In genomic region chr6:85374734-85375114, GRCm38 (mm10) we compare ENCODE assay signal across 7 mouse cellular contexts. TPM values are rescaled to one million over a fixed set of nuclear protein-coding genes. Genes with fewer than 3 reads are reported as not detected.
DNase-seq lines count a peak whose midpoint lies in the region; ATAC-seq lines count a peak whose summit lies in the region.

No protein-coding gene starts in this region.

- peak overlapping the region; percentile 70 for H3K4me3 ChIP-seq in embryonic facial prominence, embryonic 11.5 days (ENCODE audit: low read depth, low read length)
- peak overlapping the region; percentile 74 for H3K4me3 ChIP-seq in limb, embryonic 11.5 days (ENCODE audit: low read depth, low read length)
- peak overlapping the region; percentile 79 for H3K4me3 ChIP-seq in midbrain, embryonic 14.5 days (replicated peaks; ENCODE audit: low read depth, low read length)

- H3K27ac ChIP-seq in embryonic facial prominence, embryonic 11.5 days (replicated peaks; ENCODE audit: low read depth, low read length), result no peak overlapping the region
- no peak overlapping the region for H3K27ac ChIP-seq in limb, embryonic 11.5 days (replicated peaks; ENCODE audit: low read depth, low read length)
- H3K27ac ChIP-seq in midbrain, embryonic 14.5 days (replicated peaks; ENCODE audit: low read depth, low read length), result peak overlapping the region; percentile 78

- H3K9me3 ChIP-seq in embryonic facial prominence, embryonic 11.5 days (replicated peaks; ENCODE audit: control insufficient read depth, low read length), result no peaks in the 10 kb centered on the region
- no peaks in the 10 kb centered on the region for H3K9me3 ChIP-seq in limb, embryonic 11.5 days (ENCODE audit: control insufficient read depth, low read length)
- no peaks in the 10 kb centered on the region for H3K9me3 ChIP-seq in midbrain, embryonic 14.5 days (ENCODE audit: control insufficient read depth, low read length)

- no peaks in the 10 kb centered on the region for H3K36me3 ChIP-seq in embryonic facial prominence, embryonic 11.5 days (replicated peaks; ENCODE audit: control insufficient read depth, insufficient read depth, low read depth, low read length)
- H3K36me3 ChIP-seq in limb, embryonic 11.5 days (ENCODE audit: control insufficient read depth, insufficient read depth, low read length), result no peaks in the 10 kb centered on the region
- H3K36me3 ChIP-seq in midbrain, embryonic 14.5 days (ENCODE audit: control insufficient read depth, insufficient read depth, low read length), result no peaks in the 10 kb centered on the region

- H3K4me1 ChIP-seq in embryonic facial prominence, embryonic 11.5 days (ENCODE audit: control insufficient read depth, insufficient read depth, low read length), result no peaks in the 10 kb centered on the region
- no peaks in the 10 kb centered on the region for H3K4me1 ChIP-seq in limb, embryonic 11.5 days (ENCODE audit: control insufficient read depth, insufficient read depth, low read length)
- peaks cover 23% of the 10 kb centered on the region for H3K4me1 ChIP-seq in midbrain, embryonic 14.5 days (ENCODE audit: control insufficient read depth, insufficient read depth, low read length)

- WGBS in embryonic facial prominence, embryonic 11.5 days, result 0% methylated on average over 19 of the region's 19 CpGs
- WGBS in limb, embryonic 11.5 days, result under 1% methylated on average over 19 of the region's 19 CpGs
- 1% methylated on average over 19 of the region's 19 CpGs for WGBS in midbrain, embryonic 14.5 days

- ATAC-seq in embryonic facial prominence, embryonic 11.5 days (replicated peaks; ENCODE audit: insufficient number of reproducible peaks, low FRiP score, low TSS enrichment, low read depth), result peak; percentile 95
- peak; percentile 93 for ATAC-seq in limb, embryonic 11.5 days (ENCODE audit: insufficient number of reproducible peaks, low FRiP score, low TSS enrichment, low read depth)
- ATAC-seq in midbrain, embryonic 14.5 days (ENCODE audit: low FRiP score, low TSS enrichment), result peak; percentile 97

- peak; percentile 98 for DNase-seq in adrenal gland, postnatal 14 days
- DNase-seq in embryonic facial prominence, embryonic 11.5 days (ENCODE audit: low spot score), result peak; percentile 99
- peak; percentile 100 for DNase-seq in heart, adult 11 months
- peak; percentile 99 for DNase-seq in kidney, adult 18-20 months
- DNase-seq in limb, embryonic 11.5 days (ENCODE audit: low spot score), result peak; percentile 97
- DNase-seq in midbrain, embryonic 14.5 days, result peak; percentile 99
- DNase-seq in spleen, adult 18-20 months, result peak; percentile 92 to 98

- peak overlapping the region; percentile 96 for H3K4me2 ChIP-seq in embryonic facial prominence, embryonic 11.5 days (ENCODE audit: low read depth, low read length)
- peak overlapping the region; percentile 96 for H3K4me2 ChIP-seq in limb, embryonic 11.5 days (ENCODE audit: low read depth, severe bottlenecking)
- peak overlapping the region; percentile 65 for H3K4me2 ChIP-seq in midbrain, embryonic 14.5 days (ENCODE audit: low read length)

- no peaks in the 10 kb centered on the region for H3K27me3 ChIP-seq in embryonic facial prominence, embryonic 11.5 days (ENCODE audit: control insufficient read depth, insufficient read depth, low read length)
- no peaks in the 10 kb centered on the region for H3K27me3 ChIP-seq in limb, embryonic 11.5 days (ENCODE audit: control insufficient read depth, insufficient read depth, low read length)
- no peaks in the 10 kb centered on the region for H3K27me3 ChIP-seq in midbrain, embryonic 14.5 days (ENCODE audit: control insufficient read depth, insufficient read depth, low read length)

- peak overlapping the region; percentile 23; the same call in 1 of the 2 replicates for H3K9ac ChIP-seq in embryonic facial prominence, embryonic 11.5 days (replicated peaks; ENCODE audit: low read length)
- peak overlapping the region; percentile 76; the same call in 1 of the 2 replicates for H3K9ac ChIP-seq in limb, embryonic 11.5 days (ENCODE audit: low read length)
- H3K9ac ChIP-seq in midbrain, embryonic 14.5 days (replicated peaks; ENCODE audit: low read length), result peak overlapping the region; percentile 91

RNA-seq across cellular contexts. Expression of gene Rab11fip5, which starts 0.3 kb away (rescaled TPM):
- total RNA-seq in adrenal gland, postnatal 14 days (2021), result 22.7 and 28.7 TPM in 2 replicates
- 3.1 TPM in 2 replicates for polyA plus RNA-seq in embryonic facial prominence, embryonic 11.5 days (2014; fragmentation: Nextera tagmentation; extraction: Ambion mirVana)
- 3.1 and 3.4 TPM in 2 replicates for polyA plus RNA-seq in limb, embryonic 11.5 days (2014; fragmentation: Nextera tagmentation; extraction: Ambion mirVana)
- polyA plus RNA-seq in midbrain, embryonic 14.5 days (2014; fragmentation: Nextera tagmentation; extraction: Ambion mirVana), result 15.0 and 15.7 TPM in 2 replicates

RNA-seq across cellular contexts. Expression of gene Sfxn5, which starts 41.5 kb away (rescaled TPM):
- 21.7 and 31.8 TPM in 2 replicates for total RNA-seq in adrenal gland, postnatal 14 days (2021)
- 4.7 and 5.6 TPM in 2 replicates for polyA plus RNA-seq in embryonic facial prominence, embryonic 11.5 days (2014; fragmentation: Nextera tagmentation; extraction: Ambion mirVana)
- 4.8 and 6.7 TPM in 2 replicates for polyA plus RNA-seq in limb, embryonic 11.5 days (2014; fragmentation: Nextera tagmentation; extraction: Ambion mirVana)
- 15.6 and 24.0 TPM in 2 replicates for polyA plus RNA-seq in midbrain, embryonic 14.5 days (2014; fragmentation: Nextera tagmentation; extraction: Ambion mirVana)

RNA-seq across cellular contexts. Expression of gene Noto, which starts 49.0 kb away (rescaled TPM):
- not detected in 2 replicates for total RNA-seq in adrenal gland, postnatal 14 days (2021)
- polyA plus RNA-seq in embryonic facial prominence, embryonic 11.5 days (2014; fragmentation: Nextera tagmentation; extraction: Ambion mirVana), result not detected in 2 replicates
- not detected in 2 replicates for polyA plus RNA-seq in limb, embryonic 11.5 days (2014; fragmentation: Nextera tagmentation; extraction: Ambion mirVana)
- not detected in 2 replicates for polyA plus RNA-seq in midbrain, embryonic 14.5 days (2014; fragmentation: Nextera tagmentation; extraction: Ambion mirVana)

RNA-seq across cellular contexts. Expression of gene Smyd5, which starts 57.1 kb away (rescaled TPM):
- 25.0 and 33.0 TPM in 2 replicates for total RNA-seq in adrenal gland, postnatal 14 days (2021)
- 56.3 and 56.4 TPM in 2 replicates for polyA plus RNA-seq in embryonic facial prominence, embryonic 11.5 days (2014; fragmentation: Nextera tagmentation; extraction: Ambion mirVana)
- 60.4 and 61.8 TPM in 2 replicates for polyA plus RNA-seq in limb, embryonic 11.5 days (2014; fragmentation: Nextera tagmentation; extraction: Ambion mirVana)
- polyA plus RNA-seq in midbrain, embryonic 14.5 days (2014; fragmentation: Nextera tagmentation; extraction: Ambion mirVana), result 54.0 and 55.9 TPM in 2 replicates

Comparison
In these comparisons a context has a peak if more than half of its experiments do, and no peak if none do; other contexts are left out.
1. H3K9ac ChIP-seq: peak in every context shown above with its lines; median percentile 91 in midbrain, embryonic 14.5 days; 76 in limb, embryonic 11.5 days; 23 in embryonic facial prominence, embryonic 11.5 days.